Mouse (Mus musculus): ENCODE results near the gene Il6ra. TPM values are rescaled to one million over a fixed set of nuclear protein-coding genes. Genes with fewer than 3 reads are reported as not detected.
A peak's percentile ranks its signal among the peaks of the same experiment; 100 is the strongest.

The Il6ra gene
- total RNA-seq, 1 experiment from 2014 or later = 5.2 TPM

DNA sequence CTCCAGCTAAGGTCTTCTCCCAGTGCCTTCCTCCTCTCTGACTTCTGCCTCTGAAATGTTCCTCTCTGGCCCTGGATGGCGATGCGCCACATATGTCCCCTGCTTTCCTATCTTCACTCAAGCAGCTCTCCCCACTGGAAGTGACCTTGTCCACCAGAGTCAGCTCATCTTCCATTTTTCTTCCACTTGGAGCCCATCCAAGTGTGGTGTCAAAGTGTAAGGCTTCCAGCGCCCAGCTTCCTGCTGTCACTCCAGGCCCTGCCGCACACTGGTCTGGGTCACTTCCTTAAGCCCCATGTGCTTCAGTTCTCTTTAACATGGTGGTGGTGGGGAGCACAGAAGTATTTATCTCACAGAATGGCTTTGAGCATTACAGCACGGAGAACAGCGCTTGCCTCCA lies 65.4 kb downstream of the Il6ra start:
- DNase-seq = peak; percentile 68

DNA sequence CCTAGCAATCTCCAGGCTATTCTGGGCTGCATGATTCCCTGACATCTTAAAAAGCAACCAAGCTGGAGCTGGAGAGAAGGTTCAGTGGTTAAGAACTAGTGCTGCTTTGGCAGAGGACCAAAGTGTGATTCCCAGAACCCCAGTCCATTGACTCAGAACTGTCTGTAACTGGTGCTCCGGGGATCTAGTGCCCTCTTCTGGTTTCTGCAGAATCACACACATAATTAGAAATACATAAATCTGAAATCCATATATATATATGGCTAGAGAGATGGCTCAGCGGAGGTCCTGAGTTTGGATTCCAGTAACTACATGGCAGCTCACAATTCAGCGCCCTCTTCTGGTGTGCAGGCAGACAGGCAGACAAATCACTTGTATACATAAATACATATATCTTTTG lies 65.9 kb downstream of the Il6ra start:
- no peak for DNase-seq

DNA sequence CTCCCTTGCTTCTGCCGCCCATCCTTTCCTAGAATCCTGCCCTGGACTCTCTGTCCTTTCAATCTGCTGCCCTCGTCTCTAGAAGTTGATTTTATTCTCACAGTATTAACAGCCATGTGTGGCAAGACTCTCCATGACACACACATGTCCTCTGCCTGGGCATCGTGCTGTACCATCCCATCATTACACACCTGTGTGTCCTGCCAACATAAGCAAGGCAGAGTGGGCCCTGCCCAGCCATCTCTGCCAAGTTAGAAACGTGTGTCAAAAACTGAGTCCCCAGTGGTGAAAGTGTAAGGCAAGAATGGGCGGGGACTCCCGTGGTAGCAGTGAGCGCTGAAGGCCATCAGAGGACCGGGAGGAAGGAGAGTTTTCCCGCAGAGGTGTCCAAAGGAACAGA lies 67.2 kb downstream of the Il6ra start:
- DNase-seq = no peak

DNA sequence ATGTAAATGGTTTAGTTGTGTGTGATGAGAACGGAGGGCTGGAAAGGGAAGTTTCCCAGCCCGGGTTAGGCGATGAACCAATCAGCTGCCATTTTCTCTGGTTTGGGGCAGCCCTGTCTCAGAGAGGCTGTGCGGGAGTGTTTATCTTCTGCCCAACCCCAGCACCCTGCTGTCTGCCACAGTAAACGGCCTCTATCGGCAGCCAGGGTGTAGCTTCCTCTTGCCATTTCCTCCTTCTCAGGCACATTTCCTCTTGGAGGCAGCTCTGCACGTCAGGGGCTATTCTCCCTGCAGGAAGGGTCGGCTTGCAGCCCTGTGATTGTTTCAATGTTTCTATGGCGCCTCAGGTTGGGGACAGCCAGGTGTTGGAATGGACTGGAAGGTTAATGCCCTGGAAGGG lies 69.8 kb downstream of the Il6ra start:
- no peak for DNase-seq

DNA sequence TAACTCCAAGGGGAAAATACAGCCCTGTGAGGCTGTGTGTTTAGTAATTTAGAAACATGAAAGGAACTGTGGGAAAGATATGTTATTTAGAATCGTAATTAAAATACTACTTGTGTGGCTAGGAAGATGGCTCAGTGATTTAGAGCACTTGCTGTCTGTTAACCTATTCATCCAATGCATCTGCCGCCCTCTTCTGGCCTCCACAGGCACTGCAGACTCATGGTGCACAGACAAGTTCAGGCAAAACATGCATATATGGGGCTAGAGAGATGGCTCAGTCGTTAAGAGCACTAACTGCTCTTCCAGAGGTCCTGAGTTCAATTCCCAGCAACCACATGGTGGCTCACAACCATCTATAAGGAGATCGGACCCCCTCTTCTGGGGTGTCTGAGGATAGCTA lies 70.7 kb downstream of the Il6ra start:
- peak; percentile 26 for DNase-seq

DNA sequence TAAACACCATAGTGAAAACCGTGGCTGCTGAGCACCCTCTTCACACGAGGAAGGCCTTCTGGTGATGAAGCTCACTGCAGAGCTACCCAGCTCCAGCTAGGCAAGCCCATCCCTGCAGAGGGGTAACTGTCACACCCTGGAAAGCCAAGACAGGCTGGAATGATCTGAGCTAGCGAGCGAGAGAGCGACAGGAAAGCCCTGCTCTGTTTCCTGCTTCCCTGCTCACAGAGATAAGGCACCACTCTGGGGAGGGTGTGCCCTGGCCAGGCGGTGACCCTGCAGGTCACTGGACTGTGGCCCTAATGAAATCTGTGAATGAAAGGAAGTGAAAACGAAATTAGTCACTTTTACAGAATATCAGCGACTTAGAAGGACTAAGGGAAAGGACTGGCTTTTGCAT lies 77.6 kb downstream of the Il6ra start:
- peak; percentile 16 for DNase-seq

- DNase-seq = peak; percentile 40
Measured at GRCm38 (mm10) chr3:89830815-89831591, 82.0 kb downstream of the Il6ra start, which contains the start of gene She. Gene She (plus strand): TSS chr3:89831370.

- DNase-seq = no peak
Measured at GRCm38 (mm10) chr3:89826295-89826694, 86.7 kb downstream of the Il6ra start.

DNA sequence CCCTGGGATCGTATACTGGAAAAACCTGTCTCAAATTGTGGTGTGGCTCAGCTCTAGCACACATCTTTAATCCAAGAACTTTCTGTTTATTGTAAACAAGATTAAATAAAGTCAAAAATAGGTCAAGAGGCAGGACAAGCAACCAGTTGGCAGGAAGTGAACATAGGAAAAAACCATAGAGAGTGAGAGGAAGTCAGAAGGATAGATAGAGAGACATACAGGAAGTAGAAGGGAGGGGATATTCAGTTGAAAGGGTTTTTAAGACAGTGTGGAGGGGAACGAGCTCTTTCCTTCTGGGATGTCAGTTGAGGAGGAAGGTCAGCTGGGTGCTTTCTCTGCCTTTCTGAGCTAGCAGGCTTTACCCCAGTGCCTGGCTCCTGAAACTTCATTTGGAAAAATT lies 89.4 kb downstream of the Il6ra start:
- DNase-seq = no peak

GRCm38 (mm10) chr3:89821548-89822480 lies 91.2 kb downstream of the Il6ra start:
- DNase-seq = no peak

- DNase-seq = no peak
Measured at GRCm38 (mm10) chr3:89821096-89821513, 91.9 kb downstream of the Il6ra start.

DNA sequence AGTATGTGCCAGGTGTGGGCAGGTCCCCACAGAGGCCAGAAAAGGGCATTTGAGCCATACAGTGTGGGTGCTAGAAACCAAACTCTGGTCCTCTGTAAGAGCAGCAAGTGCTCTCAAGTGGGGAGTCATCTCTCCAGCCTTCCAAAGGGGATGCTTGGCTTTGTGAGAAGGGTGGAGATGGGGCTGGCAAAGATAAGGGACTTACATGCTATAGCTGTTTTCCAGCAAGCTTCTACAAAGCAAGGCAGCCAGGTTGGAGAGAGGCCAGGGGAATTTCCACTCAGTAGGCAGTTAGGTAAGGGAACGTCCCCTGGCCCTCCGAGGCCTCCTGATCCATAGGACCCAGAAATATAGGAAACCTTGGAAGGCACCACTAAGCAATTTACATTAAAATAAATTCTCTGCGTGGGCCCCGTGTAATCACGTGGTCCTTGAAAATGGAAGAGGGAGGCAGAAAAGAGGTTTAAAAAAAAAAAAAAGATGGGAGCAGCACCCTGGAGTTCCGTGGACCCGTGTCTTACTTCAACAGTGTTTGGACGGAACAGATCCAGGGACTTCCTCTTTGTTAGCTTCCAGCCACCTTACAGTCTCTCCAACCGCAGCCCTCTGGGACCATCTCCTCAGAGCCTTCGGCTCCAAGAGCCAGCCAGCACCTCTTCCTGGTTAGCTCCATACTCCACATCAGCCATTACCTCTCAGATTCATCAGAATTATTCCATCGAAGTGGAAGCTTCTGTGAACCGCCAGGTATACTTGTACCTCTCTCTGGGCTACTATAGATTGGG lies 92.5 kb downstream of the Il6ra start:
- no peak for DNase-seq

DNA sequence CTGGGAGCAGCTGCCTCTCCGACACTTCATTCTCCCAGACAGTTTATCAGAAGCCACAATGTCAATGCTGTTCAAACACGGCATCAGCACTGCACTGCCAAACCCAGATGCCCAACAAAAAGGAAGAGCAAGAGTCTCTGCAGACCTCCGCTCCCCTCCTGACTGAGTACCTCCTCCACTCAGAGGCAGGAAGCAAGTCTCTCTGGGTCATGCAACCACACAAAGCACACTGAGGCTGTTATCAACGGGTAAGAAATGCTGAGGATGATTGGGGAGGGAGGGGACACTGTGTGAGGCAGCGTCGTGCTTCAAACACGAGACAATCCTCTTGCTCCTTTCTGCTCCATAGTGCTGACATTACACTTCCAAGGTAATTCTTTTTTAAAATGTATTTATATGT lies 93.1 kb downstream of the Il6ra start:
- DNase-seq = no peak

- no peak for DNase-seq
Measured at GRCm38 (mm10) chr3:89818605-89819004, 94.4 kb downstream of the Il6ra start.

- DNase-seq = peak; percentile 61
Measured at GRCm38 (mm10) chr3:89817056-89817455, 95.9 kb downstream of the Il6ra start.

Other genes with a start within 250 kb of the Il6ra start
- 27.1 and 40.4 TPM in 2 replicates for gene Adar, start 198.2 kb downstream of the Il6ra start, total RNA-seq (2021)
- 3.3 and 4.8 TPM in 2 replicates for gene Chrnb2, start 148.6 kb downstream of the Il6ra start, total RNA-seq (2021)
- 60.7 and 76.1 TPM in 2 replicates for gene Ube2q1, start 139.6 kb downstream of the Il6ra start, total RNA-seq (2021)
- gene She, start 81.8 kb downstream of the Il6ra start, total RNA-seq (2021) = 9.0 and 10.1 TPM in 2 replicates
- 34.6 and 43.0 TPM in 2 replicates for gene Atp8b2, start 50.3 kb upstream of the Il6ra start, total RNA-seq (2021)
- 136 and 149 TPM in 2 replicates for gene Hax1, start 85.6 kb upstream of the Il6ra start, total RNA-seq (2021)
- 77.0 and 90.3 TPM in 2 replicates for gene 4933434E20Rik, start 138.4 kb upstream of the Il6ra start, total RNA-seq (2021)
- 158 and 190 TPM in 2 replicates for gene Ubap2l, start 139.4 kb upstream of the Il6ra start, total RNA-seq (2021)
- gene Tpm3, start 159.5 kb upstream of the Il6ra start, total RNA-seq (2021) = 178 and 198 TPM in 2 replicates
- 0.55 and 0.71 TPM in 2 replicates for gene Nup210l, start 190.9 kb upstream of the Il6ra start, total RNA-seq (2021)